Mouse (Mus musculus): ENCODE data around the gene Fto. TPM values are rescaled to one million over a fixed set of nuclear protein-coding genes. Genes with fewer than 3 reads are reported as not detected.

Gene Fto
- 23.0 TPM for polyA plus RNA-seq (2015; fragmentation: Illumina TruSeq; extraction: RNeasy Lipid Tissue Mini Kit (QIAGEN cat#74804); ENCODE audit: insufficient read depth, low replicate concordance)

GRCm38 (mm10) chr8:91312835-91313832 lies at the start of gene Fto, which contains the start of gene Rpgrip1l:
TSS of gene Fto (plus strand) at chr8:91313525.
TSS of gene Rpgrip1l (minus strand) at chr8:91313262.

Other genes with a start within 250 kb of the Fto start
- gene Rbl2, start 243.5 kb upstream of the Fto start, polyA plus RNA-seq (2015; fragmentation: Illumina TruSeq; extraction: RNeasy Lipid Tissue Mini Kit (QIAGEN cat#74804); ENCODE audit: insufficient read depth, low replicate concordance), result 72.4 TPM
- 32.2 TPM for gene Aktip, start 113.5 kb upstream of the Fto start, polyA plus RNA-seq (2015; fragmentation: Illumina TruSeq; extraction: RNeasy Lipid Tissue Mini Kit (QIAGEN cat#74804); ENCODE audit: insufficient read depth, low replicate concordance)
- gene Rpgrip1l, start 263 bp upstream of the Fto start, polyA plus RNA-seq (2015; fragmentation: Illumina TruSeq; extraction: RNeasy Lipid Tissue Mini Kit (QIAGEN cat#74804); ENCODE audit: insufficient read depth, low replicate concordance), result 4.7 TPM

All from spleen, adult 10 weeks (tissue).